ENCODE assay signal across 42 mouse cellular contexts in genomic region chr9:119260825-119261224, GRCm38 (mm10). TPM values are rescaled to one million over a fixed set of nuclear protein-coding genes. Genes with fewer than 3 reads are reported as not detected.
"Had no signal": no experiment of that assay in that cellular context is flagged by ENCODE, and none has a peak within 500 bp of the region (broad histone marks: within the 10 kb centered on the region; RNA-seq: fewer than 3 reads in every experiment).

No protein-coding gene starts in this region.

- ATAC-seq: liver, embryonic 12.5 days; lung, postnatal 0 days; midbrain, embryonic 13.5 days; midbrain, embryonic 15.5 days; midbrain, embryonic 16.5 days had no signal

- H3K27ac ChIP-seq: limb, embryonic 10.5 days; limb, embryonic 12.5 days; limb, embryonic 13.5 days; limb, embryonic 15.5 days; liver, embryonic 12.5 days; liver, embryonic 13.5 days; liver, embryonic 14.5 days; liver, embryonic 15.5 days; lung, embryonic 15.5 days; macrophage; midbrain, embryonic 10.5 days; midbrain, embryonic 12.5 days; midbrain, embryonic 13.5 days; midbrain, embryonic 15.5 days; neural tube, embryonic 12.5 days had no signal

- H3K4me1 ChIP-seq: limb, embryonic 10.5 days; limb, embryonic 12.5 days; limb, embryonic 13.5 days; limb, embryonic 15.5 days; liver, embryonic 12.5 days; liver, embryonic 13.5 days; liver, embryonic 15.5 days; lung, embryonic 15.5 days; midbrain, embryonic 10.5 days; midbrain, embryonic 12.5 days; midbrain, embryonic 13.5 days; midbrain, embryonic 15.5 days; neural tube, embryonic 12.5 days had no signal

- H3K4me3 ChIP-seq: limb, embryonic 10.5 days; limb, embryonic 12.5 days; limb, embryonic 13.5 days; limb, embryonic 15.5 days; liver, embryonic 12.5 days; liver, embryonic 13.5 days; liver, embryonic 15.5 days; lung, embryonic 15.5 days; megakaryocyte, embryonic 14.5 days; midbrain, embryonic 10.5 days; midbrain, embryonic 12.5 days; midbrain, embryonic 13.5 days; midbrain, embryonic 15.5 days; myocyte; neural tube, embryonic 12.5 days had no signal

- H3K27me3 ChIP-seq: limb, embryonic 12.5 days; limb, embryonic 13.5 days; limb, embryonic 15.5 days; liver, embryonic 12.5 days; liver, embryonic 13.5 days; liver, embryonic 15.5 days; lung, embryonic 15.5 days; megakaryocyte, embryonic 14.5 days; midbrain, embryonic 12.5 days; midbrain, embryonic 13.5 days; midbrain, embryonic 15.5 days; neural tube, embryonic 12.5 days had no signal

- DNase-seq: left cerebral cortex, postnatal 4 days; liver, embryonic 13.5 days; lung, adult 18-20 months; lung, adult 2 months; lung, embryonic 14.5 days; lung, postnatal 10 days; lung, postnatal 14 days; lung, postnatal 36 days; lung, postnatal 4 days; midbrain, embryonic 14.5 days had no signal

- H3K9ac ChIP-seq: limb, embryonic 12.5 days; limb, embryonic 13.5 days; limb, embryonic 15.5 days; liver, embryonic 12.5 days; liver, embryonic 13.5 days; liver, embryonic 14.5 days; liver, embryonic 15.5 days; lung, embryonic 14.5 days; lung, embryonic 15.5 days; midbrain, embryonic 12.5 days; midbrain, embryonic 13.5 days; midbrain, embryonic 15.5 days; neural tube, embryonic 12.5 days had no signal

- H3K9me3 ChIP-seq: limb, embryonic 10.5 days; limb, embryonic 12.5 days; limb, embryonic 13.5 days; limb, embryonic 15.5 days; liver, embryonic 12.5 days; liver, embryonic 13.5 days; liver, embryonic 15.5 days; lung, embryonic 15.5 days; megakaryocyte, embryonic 14.5 days; midbrain, embryonic 10.5 days; midbrain, embryonic 12.5 days; midbrain, embryonic 13.5 days; midbrain, embryonic 15.5 days; neural tube, embryonic 12.5 days had no signal

- H3K4me2 ChIP-seq: limb, embryonic 12.5 days; limb, embryonic 13.5 days; limb, embryonic 15.5 days; liver, embryonic 11.5 days; liver, embryonic 12.5 days; liver, embryonic 13.5 days; liver, embryonic 15.5 days; lung, embryonic 14.5 days; lung, embryonic 15.5 days; midbrain, embryonic 11.5 days; midbrain, embryonic 12.5 days; midbrain, embryonic 13.5 days; midbrain, embryonic 15.5 days; neural tube, embryonic 12.5 days had no signal

RNA-seq across cellular contexts. Expression of gene Slc22a13, which starts 51.9 kb away (rescaled TPM):
- total RNA-seq: left cerebral cortex, postnatal 10 days; left cerebral cortex, postnatal 25 days; left cerebral cortex, postnatal 36 days; left cerebral cortex, postnatal 4 days; liver, adult 2 months; megakaryocyte progenitor cell, adult 5-6 weeks; megakaryocyte, adult 5-6 weeks; megakaryocyte-erythroid progenitor cell, adult 5-6 weeks; midbrain, postnatal 0 days; monocyte, adult 5-6 weeks had no signal
- polyA plus RNA-seq: limb, embryonic 10.5 days; limb, embryonic 11.5 days; limb, embryonic 12.5 days; limb, embryonic 13.5 days; limb, embryonic 15.5 days; liver, embryonic 11.5 days; liver, embryonic 12.5 days; liver, embryonic 13.5 days; liver, embryonic 15.5 days; lung, embryonic 14.5 days; lung, embryonic 15.5 days; lung, embryonic 16.5 days; lung, postnatal 0 days; macrophage; midbrain, embryonic 10.5 days; midbrain, embryonic 11.5 days; midbrain, embryonic 12.5 days; midbrain, embryonic 13.5 days; midbrain, embryonic 15.5 days; midbrain, embryonic 16.5 days; myocyte; neural tube, embryonic 11.5 days; neural tube, embryonic 12.5 days had no signal
